Mouse (Mus musculus) liver (tissue): Measurements from ENCODE around the gene Rapgef4.

Source experiments
- DNase-seq: peaks from one replicate; pipeline ENCODE4 v3.0.0-alpha.2; 2020; ENCODE audit warnings: mixed read lengths

Gene Rapgef4

GRCm38 (mm10) chr2:72082846-72083245 is 101.8 kb downstream of the Rapgef4 start:
- DNase-seq: no peak

- no peak for DNase-seq
Measured at GRCm38 (mm10) chr2:72088886-72089285, 107.8 kb downstream of the Rapgef4 start.

DNA sequence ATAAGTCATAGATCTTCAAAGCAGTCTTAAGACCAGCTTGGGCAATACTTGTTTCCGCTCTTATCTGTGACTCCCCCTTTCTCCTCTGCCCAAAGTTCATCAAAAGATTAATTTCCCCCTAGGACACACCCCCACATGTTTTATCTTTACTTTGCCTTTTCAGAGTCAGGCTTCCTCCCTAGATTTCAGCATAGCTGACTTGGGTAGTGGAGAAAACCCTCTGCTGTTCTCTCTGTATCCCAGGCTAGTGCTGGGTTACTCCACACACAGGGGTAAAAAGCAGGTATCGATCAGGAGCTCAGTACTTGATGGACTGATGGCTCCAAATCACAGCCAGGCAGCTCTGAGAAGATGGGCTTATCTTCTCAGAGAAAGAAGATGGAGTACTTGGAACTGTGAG is 109.0 kb downstream of the Rapgef4 start:
- no peak for DNase-seq

- no peak for DNase-seq
Measured at GRCm38 (mm10) chr2:72092046-72092445, 111.0 kb downstream of the Rapgef4 start.

DNA sequence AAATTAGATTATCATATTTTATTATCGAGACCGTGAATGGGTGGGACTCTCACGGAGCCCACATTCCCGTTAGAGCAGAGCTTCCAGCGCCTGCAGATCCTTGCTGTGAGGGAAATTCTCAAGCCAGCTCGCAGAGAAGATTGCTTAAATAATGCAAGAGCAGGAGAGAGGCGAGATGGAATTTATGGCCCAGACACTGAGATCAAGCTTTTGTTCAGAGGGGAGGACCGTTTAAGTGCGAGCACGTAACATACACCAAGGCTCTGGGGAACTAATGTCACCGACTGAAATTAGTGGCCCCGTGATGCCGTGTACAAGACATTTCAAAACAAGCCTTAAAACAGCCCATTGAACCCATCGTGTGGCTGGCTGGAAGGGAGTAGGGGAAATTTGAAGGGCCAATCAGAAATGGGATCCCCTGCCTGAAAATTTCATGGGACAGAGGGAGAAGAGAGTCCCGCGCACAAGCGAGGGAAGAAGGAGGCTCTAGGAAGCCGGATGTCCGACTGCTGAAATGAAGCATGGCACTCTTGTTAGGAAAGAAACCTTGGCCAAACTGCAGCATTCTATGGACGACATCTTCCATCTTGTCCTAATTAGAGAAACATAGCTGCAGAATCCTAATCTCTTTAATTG is 112.5 kb downstream of the Rapgef4 start:
- no peak for DNase-seq

DNA sequence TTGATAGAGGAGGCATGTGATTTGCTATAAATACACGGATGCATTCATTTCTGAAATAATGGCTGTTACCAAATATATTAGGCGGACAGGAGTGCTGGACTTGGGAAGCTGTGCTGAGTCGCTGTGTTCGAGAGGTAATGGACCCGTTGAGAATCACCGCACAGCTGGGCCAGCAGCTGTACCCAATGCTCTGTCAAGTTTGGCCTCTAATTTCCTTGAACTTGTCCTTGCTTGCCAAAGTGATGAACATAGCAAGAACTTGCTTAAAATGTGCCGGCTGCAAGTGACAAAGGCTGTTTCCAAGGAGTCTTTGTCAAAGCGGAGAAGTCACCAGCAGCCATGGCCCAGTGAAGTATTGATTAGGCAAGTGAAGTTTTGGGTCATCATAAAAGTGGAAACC is 113.0 kb downstream of the Rapgef4 start:
- DNase-seq: no peak

GRCm38 (mm10) chr2:72094446-72094845 is 113.4 kb downstream of the Rapgef4 start:
- no peak for DNase-seq

- no peak for DNase-seq
Measured at GRCm38 (mm10) chr2:72095002-72095401, 114.0 kb downstream of the Rapgef4 start.

DNA sequence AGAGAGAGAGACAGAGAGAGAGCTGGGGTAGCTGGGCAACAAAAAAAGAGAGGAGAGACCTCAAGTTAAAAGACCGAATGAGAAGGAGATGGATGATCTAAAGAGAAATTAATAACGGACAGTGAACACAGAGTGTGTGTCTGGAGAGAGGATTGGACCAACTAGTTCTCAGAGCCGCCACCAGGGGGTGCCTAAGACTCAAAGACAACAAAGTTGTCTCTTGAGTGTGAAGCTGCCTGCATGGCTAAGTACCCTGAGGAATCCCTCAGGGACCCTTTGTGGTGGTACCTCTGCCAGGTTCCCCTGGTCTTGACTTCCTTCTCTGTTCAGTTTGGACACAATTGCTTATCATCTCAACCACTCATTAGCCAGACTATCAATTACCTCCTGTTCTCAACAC is 115.3 kb downstream of the Rapgef4 start:
- DNase-seq: peak; percentile 56

DNA sequence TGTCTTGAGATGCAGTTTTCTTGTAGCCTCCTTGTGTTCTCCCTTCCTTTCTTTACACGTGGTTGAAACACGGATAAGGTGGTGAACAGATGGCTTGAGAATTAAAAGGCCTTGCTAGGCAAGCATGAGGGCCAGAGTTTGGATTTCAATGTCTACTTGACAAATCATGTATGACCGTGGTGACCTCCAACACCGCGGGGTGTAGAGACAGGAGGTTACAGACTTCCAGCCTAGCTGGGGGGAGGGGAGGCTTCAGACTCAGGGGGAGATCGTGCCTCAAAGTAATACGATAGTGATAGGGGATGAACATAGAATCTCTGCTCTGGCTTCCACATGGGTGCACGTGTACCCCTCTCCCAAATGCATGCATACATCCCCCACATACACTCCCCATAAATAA is 117.3 kb downstream of the Rapgef4 start:
- no peak for DNase-seq

DNA sequence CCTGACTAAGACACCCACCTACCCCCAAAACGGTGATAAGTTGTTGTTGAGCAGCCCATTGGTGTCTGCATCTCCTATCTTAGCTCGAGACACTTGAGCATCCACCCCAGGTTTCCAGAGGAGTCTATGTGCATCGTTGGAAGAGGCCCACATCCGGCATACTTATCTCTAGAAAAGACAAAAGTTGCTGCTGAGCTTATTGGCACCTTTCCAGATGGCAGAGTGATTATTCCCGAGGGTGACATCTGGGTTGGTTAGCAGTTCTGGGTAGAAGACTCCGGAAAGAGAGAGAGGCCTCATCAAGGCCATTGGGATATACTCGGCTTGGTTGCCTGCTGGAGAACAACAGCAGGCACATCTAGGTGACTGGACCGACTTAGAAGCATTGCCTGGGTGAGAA is 123.6 kb downstream of the Rapgef4 start:
- no peak for DNase-seq

DNA sequence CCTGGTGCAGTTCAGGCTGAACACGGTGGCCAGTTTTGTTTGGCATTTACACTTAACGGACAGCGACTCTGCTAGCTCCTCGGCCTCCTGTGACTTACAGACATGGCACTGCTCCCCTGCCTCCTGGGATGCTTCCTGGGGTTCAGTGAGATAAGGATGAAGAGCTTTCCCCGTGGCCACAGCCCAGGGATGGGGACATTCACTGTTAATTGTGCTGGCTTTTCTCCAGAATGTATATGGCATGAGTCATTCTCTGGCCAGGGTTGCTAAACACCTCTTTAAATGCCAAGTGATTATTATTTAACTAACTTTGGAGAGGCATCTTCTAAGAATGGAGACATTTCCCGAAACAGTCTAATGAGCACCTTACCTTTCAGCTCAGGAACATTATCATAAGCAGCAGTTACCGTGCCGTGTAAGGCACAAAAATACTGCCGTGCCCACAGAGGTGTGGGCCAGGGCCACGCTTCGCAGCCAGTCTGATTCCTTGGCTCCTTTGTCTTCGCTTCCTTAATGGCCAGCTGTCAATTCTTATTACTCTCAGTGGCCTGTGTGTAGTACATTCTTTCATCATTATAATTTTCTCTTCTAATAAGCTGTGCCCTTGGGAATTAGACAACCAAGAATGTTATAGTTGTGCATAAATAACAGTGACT is 126.6 kb downstream of the Rapgef4 start:
- DNase-seq: no peak

DNA sequence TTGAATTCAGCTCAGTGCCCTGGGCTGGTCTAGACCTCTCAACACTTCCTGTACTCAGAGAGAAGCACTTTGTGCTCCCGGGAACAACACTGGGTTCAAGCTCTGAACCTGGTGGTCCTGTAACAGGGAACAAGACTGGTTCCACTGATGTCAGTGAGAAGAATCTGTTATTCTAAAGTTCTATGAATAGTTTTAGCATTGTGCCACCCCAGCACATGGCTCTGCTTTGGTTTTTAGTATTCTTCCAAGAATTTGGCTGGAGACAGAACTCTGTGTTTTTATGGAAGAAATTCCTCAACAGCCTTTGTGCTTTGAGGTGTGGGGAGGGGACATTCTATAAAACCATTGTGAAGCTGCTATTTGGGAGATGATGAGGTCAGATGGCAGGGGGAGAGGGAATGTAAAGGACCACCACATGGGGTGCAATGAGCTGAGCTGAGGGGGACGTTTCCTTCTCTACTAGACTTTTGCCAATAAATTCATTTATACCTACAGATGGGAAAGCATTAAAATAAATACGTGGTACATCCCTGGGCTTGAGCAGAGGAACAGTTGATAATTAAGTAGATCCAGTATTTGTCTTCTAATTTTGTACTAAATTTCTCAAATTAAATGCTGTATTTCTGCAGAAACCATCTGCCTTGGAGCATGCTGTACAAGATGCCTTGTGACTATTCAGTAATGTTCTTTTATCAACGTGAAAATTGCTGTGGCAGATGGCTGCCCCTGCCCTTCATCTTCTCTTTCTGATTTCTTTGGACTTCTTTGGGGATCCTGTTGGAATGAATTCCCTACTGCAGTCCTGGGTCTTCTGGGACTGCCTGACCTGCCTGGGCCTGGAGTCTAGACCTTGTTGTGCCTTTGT is 127.6 kb downstream of the Rapgef4 start:
- no peak for DNase-seq

- no peak for DNase-seq
Measured at GRCm38 (mm10) chr2:72110404-72110803, 129.4 kb downstream of the Rapgef4 start.

GRCm38 (mm10) chr2:72113716-72114115 is 132.7 kb downstream of the Rapgef4 start:
- no peak for DNase-seq

DNA sequence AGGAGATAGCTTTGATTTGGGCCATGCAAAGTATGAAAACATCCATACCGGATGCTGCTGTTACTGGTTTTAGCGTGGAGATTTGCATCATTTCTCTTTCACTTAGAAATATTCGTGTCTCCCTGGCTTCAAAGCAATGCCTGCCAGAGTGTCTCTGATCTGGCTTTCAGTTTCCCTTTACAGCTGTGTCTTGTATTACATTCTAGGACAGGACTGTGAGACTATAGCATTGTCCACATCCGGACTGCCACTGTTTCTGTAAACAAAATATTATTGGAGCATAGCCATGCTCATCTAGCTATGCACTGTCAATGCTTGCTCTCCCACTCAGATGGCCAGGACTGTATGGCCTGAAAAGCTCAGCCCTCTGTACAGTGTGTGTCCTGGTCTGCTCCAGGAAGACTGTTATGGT is 133.1 kb downstream of the Rapgef4 start:
- no peak for DNase-seq

- no peak for DNase-seq
Measured at GRCm38 (mm10) chr2:72116103-72116502, 135.1 kb downstream of the Rapgef4 start.

- no peak for DNase-seq
Measured at GRCm38 (mm10) chr2:72116698-72117097, 135.7 kb downstream of the Rapgef4 start.

DNA sequence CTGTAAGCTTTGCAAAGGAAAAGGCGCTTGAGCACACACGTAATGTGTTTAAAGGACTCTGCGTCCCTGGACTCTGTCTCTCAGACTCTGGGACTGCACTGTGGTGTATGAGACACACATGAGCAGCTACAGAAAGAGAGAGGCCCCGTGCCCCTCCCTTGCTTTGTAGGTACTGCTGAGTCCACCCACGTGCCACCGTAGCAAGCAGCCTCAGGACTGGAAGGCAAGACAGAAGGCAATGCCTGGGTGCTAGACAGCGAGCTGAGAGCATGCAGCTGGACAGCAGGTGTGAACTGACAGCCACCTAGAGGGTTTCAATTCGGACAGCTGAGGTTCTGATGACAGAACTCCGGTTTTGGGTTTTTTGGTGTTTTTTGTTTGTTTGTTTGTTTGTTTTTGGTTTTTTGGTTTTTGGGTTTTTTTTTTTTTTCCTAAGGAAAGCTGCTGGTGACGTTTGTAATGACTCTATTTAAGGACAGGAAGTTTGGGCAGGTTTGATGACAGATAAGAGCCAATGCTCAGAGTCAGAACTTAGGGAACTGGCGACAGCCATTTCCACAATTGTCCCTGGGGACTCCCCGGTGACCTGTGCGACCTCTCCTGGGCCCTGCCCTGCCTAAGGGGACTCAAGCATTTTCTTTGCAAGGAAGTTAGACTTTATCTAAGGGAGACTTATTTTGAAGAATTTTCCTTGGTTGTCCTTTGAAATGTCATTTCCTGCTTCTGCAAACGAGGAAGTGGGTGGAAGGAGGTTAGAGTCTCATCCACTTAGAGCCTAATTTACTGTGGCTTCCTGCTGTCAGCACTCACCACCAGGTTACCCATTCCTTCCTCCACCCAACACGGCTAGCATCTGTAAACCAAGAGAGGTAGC is 136.3 kb downstream of the Rapgef4 start:
- DNase-seq: no peak

DNA sequence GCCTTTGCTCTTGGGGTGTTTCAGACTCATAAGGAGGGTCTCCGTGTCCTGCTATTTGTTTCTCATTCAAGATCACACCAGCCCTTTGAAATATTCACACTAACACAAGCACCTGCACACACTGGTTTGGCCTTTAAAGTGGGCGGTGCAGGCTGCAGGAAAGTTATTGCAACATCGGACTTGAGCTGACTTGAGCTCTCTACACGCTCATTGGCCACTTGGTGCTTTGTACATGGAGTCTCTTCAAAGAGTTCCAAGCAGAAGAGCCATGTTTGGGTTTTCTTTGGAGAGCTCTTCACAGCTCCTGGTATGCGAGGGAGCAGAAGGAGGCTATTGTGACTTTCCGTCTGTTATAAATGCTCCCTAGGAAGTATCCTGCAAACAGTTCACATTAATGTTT is 139.2 kb downstream of the Rapgef4 start:
- no peak for DNase-seq

DNA sequence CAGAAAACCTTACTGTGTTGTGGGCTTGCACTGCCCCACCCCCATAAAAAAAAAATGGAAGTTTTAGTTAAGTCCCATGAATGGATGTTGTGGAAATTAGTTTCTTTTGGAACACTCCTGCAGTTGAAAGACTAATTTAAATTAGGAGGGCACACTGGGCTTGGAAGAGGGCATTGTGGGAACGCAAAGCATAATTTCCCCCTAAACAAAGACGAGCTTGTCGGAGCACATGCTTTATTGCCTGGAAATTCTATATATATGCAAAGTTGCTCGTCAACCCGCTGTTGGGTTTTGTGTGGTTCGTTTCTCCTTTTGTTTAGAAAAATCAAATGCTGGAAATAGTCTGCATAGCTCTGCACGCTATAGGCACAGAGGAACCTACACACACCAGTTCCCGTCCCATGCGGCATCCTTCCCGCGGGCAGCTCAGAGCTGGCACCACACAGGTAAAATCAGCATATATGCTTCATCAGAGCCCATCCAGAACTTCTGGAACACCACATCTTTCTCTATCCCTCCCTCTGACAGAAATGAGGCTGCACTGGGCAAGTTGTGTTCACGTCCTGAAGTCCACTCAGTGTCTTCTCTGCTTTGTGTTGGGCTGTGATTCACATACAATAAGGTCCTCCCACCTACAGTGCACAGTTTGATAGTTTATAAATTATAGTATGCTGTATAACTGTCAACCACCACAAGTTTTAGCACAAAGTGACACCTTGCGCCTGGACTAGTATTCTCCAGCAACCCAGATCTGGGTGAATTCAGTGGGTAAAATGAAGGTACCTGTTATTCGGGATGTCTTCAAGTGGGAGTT is 141.6 kb downstream of the Rapgef4 start:
- no peak for DNase-seq

GRCm38 (mm10) chr2:72123851-72124250 is 142.8 kb downstream of the Rapgef4 start:
- peak; percentile 10 for DNase-seq
